Mouse (Mus musculus) olfactory bulb, adult 2 months (tissue): ENCODE results near the gene Syk.

Source experiments
- CTCF ChIP-seq: fragments of 200-500 bp; IDR thresholded peaks from 2 replicates; pipeline ENCODE4 v1.5.1; 2012; ENCODE audit warnings: low read depth, mild to moderate bottlenecking, low read length, moderate library complexity; ENCODE audit not compliant: insufficient read depth
- POLR2A ChIP-seq: fragments of 200-500 bp; IDR thresholded peaks from 2 replicates; pipeline ENCODE4 v1.6.1; 2012; ENCODE audit warnings: mild to moderate bottlenecking, low read depth, low read length, moderate library complexity; ENCODE audit not compliant: insufficient read depth

- TF ChIP-seq CTCF: no peak
- no peak for TF ChIP-seq POLR2A
These were observed 75.0 kb downstream of the Syk start for GRCm38 (mm10) chr13:52657966-52658365.
